Mouse (Mus musculus) macrophage (primary cell): ENCODE measurements around the gene Prima1. TPM values are rescaled to one million over a fixed set of nuclear protein-coding genes. Genes with fewer than 3 reads are reported as not detected.

ENCODE experiments used
- H3K27ac ChIP-seq: fragments of 350-480 bp; formaldehyde crosslinking; 2 replicates; pipeline ENCODE4 v1.9.0; 2021
- H3K36me3 ChIP-seq: fragments of 350-480 bp; formaldehyde crosslinking; 2 replicates; pipeline ENCODE4 v1.9.0; 2021; ENCODE audit errors: inconsistent target
- H3K4me3 ChIP-seq: fragments of 350-480 bp; formaldehyde crosslinking; 2 replicates; pipeline ENCODE4 v1.9.0; 2021; ENCODE audit errors: inconsistent target
- H3K79me2 ChIP-seq: fragments of 350-480 bp; formaldehyde crosslinking; 2 replicates; pipeline ENCODE4 v1.9.0; 2021; ENCODE audit errors: inconsistent target
- WGBS: methylation state at CpG from one replicate; pipeline ENCODE4 v1.1.7; 2026; ENCODE audit warnings: inconsistent platforms; ENCODE audit not compliant: missing documents; 5-methylcytosine and 5-hydroxymethylcytosine counted together
- polyA plus RNA-seq: library from polyadenylated mRNA; stranded (reverse); fragments of 250-400 nt; gene quantifications from 3 replicates; pipeline ENCODE4 v1.2.4, GENCODE M21; 2018; ENCODE audit warnings: inconsistent platforms

The Prima1 gene
- polyA plus RNA-seq, 1 experiment from 2014 or later: not detected

GRCm38 (mm10) chr12:103205561-103205960 lies 36.4 kb downstream of the Prima1 start:
- Histone ChIP-seq H3K79me2 (no peaks in the 10 kb centered on the region), H3K27ac (no peak overlapping the region), H3K36me3 (no peaks in the 10 kb centered on the region), H3K4me3 (no peak overlapping the region)
- WGBS: 73% methylated on average over 7 of the region's 7 CpGs

GRCm38 (mm10) chr12:103202592-103203544 lies 39.1 kb downstream of the Prima1 start:
- no peak overlapping the region for H3K4me3 ChIP-seq
- 38% methylated on average over 10 of the region's 11 CpGs for WGBS
- H3K36me3 ChIP-seq: no peaks in the 10 kb centered on the region
- H3K27ac ChIP-seq: no peak overlapping the region
- H3K79me2 ChIP-seq: no peaks in the 10 kb centered on the region

GRCm38 (mm10) chr12:103192996-103193395 lies 49.0 kb downstream of the Prima1 start:
- Histone ChIP-seq H3K27ac (no peak overlapping the region), H3K4me3 (no peak overlapping the region), H3K79me2 (no peaks in the 10 kb centered on the region), H3K36me3 (no peaks in the 10 kb centered on the region)
- 49% methylated on average over 5 of the region's 5 CpGs for WGBS

GRCm38 (mm10) chr12:103189771-103190170 lies 52.2 kb downstream of the Prima1 start:
- no peak overlapping the region for H3K27ac ChIP-seq
- no peaks in the 10 kb centered on the region for H3K36me3 ChIP-seq
- H3K79me2 ChIP-seq: no peaks in the 10 kb centered on the region
- 88% methylated on average over 12 of the region's 12 CpGs for WGBS
- no peak overlapping the region for H3K4me3 ChIP-seq

- no peak overlapping the region for H3K4me3 ChIP-seq
- H3K27ac ChIP-seq: no peak overlapping the region
- no peaks in the 10 kb centered on the region for H3K36me3 ChIP-seq
- 79% methylated on average over 8 of the region's 8 CpGs for WGBS
- H3K79me2 ChIP-seq: no peaks in the 10 kb centered on the region
Observed at GRCm38 (mm10) chr12:103188223-103188622, 53.7 kb downstream of the Prima1 start.

GRCm38 (mm10) chr12:103187020-103187419 lies 54.9 kb downstream of the Prima1 start:
- Histone ChIP-seq H3K27ac (no peak overlapping the region), H3K4me3 (no peak overlapping the region), H3K79me2 (no peaks in the 10 kb centered on the region), H3K36me3 (no peaks in the 10 kb centered on the region)
- WGBS: 76% methylated on average over 7 of the region's 7 CpGs

GRCm38 (mm10) chr12:103183057-103183456 lies 58.9 kb downstream of the Prima1 start:
- no peak overlapping the region for H3K27ac ChIP-seq
- WGBS: 53% methylated on average over 7 of the region's 7 CpGs
- no peaks in the 10 kb centered on the region for H3K36me3 ChIP-seq
- H3K79me2 ChIP-seq: no peaks in the 10 kb centered on the region
- no peak overlapping the region for H3K4me3 ChIP-seq

GRCm38 (mm10) chr12:103168892-103169291 lies 73.1 kb downstream of the Prima1 start:
- Histone ChIP-seq H3K79me2 (no peaks in the 10 kb centered on the region), H3K4me3 (no peak overlapping the region), H3K27ac (no peak overlapping the region), H3K36me3 (no peaks in the 10 kb centered on the region)
- WGBS: 81% methylated on average over 12 of the region's 12 CpGs

GRCm38 (mm10) chr12:103164101-103165030 lies 77.6 kb downstream of the Prima1 start:
- H3K4me3 ChIP-seq: no peak overlapping the region
- no peaks in the 10 kb centered on the region for H3K79me2 ChIP-seq
- no peak overlapping the region for H3K27ac ChIP-seq
- 81% methylated on average over 14 of the region's 14 CpGs for WGBS
- no peaks in the 10 kb centered on the region for H3K36me3 ChIP-seq

- no peaks in the 10 kb centered on the region for H3K79me2 ChIP-seq
- H3K4me3 ChIP-seq: no peak overlapping the region
- no peaks in the 10 kb centered on the region for H3K36me3 ChIP-seq
- H3K27ac ChIP-seq: no peak overlapping the region
- WGBS: 84% methylated on average over 10 of the region's 10 CpGs
Observed at GRCm38 (mm10) chr12:103163596-103163995, 78.4 kb downstream of the Prima1 start.

- Histone ChIP-seq H3K27ac (no peak overlapping the region), H3K4me3 (no peak overlapping the region), H3K79me2 (no peaks in the 10 kb centered on the region), H3K36me3 (no peaks in the 10 kb centered on the region)
- 89% methylated on average over 4 of the region's 4 CpGs for WGBS
Observed at GRCm38 (mm10) chr12:103160721-103161120, 81.2 kb downstream of the Prima1 start.

- no peak overlapping the region for H3K27ac ChIP-seq
- H3K36me3 ChIP-seq: no peaks in the 10 kb centered on the region
- H3K79me2 ChIP-seq: no peaks in the 10 kb centered on the region
- no peak overlapping the region for H3K4me3 ChIP-seq
- 93% methylated on average over 8 of the region's 8 CpGs for WGBS
Observed at GRCm38 (mm10) chr12:103159016-103159415, 82.9 kb downstream of the Prima1 start.

GRCm38 (mm10) chr12:103157129-103157910 lies 84.6 kb downstream of the Prima1 start:
- H3K4me3 ChIP-seq: no peak overlapping the region
- H3K27ac ChIP-seq: no peak overlapping the region
- no peaks in the 10 kb centered on the region for H3K79me2 ChIP-seq
- no peaks in the 10 kb centered on the region for H3K36me3 ChIP-seq
- 91% methylated on average over 18 of the region's 18 CpGs for WGBS

GRCm38 (mm10) chr12:103155406-103155805 lies 86.5 kb downstream of the Prima1 start:
- Histone ChIP-seq H3K4me3 (no peak overlapping the region), H3K27ac (no peak overlapping the region), H3K36me3 (no peaks in the 10 kb centered on the region), H3K79me2 (no peaks in the 10 kb centered on the region)
- 95% methylated on average over 3 of the region's 3 CpGs for WGBS
